Mouse (Mus musculus) kidney, embryonic 16.5 days (tissue): ENCODE data around the gene Sdf4. TPM values are rescaled to one million over a fixed set of nuclear protein-coding genes. Genes with fewer than 3 reads are reported as not detected.

Experiments
- ATAC-seq: fragments of 200-750 bp; cut with Nextera tagmentation; 2 replicates; pipeline ENCODE4 v1.8.0; 2017; ENCODE audit warnings: moderate TSS enrichment; ENCODE audit not compliant: low FRiP score, low TSS enrichment
- H3K27ac ChIP-seq: fragments of 300-500 bp; sonication (generic); 2 replicates; pipeline ENCODE4 v1.5.1; 2014; ENCODE audit warnings: low read length
- H3K27me3 ChIP-seq: fragments of 300-500 bp; sonication (generic); 2 replicates; pipeline ENCODE4 v1.6.1; 2014; ENCODE audit warnings: low read length, control low read depth, mixed read lengths; ENCODE audit not compliant: insufficient read depth
- H3K36me3 ChIP-seq: fragments of 300-500 bp; sonication (generic); 2 replicates; pipeline ENCODE4 v1.6.1; 2014; ENCODE audit warnings: low read length, control low read depth, mixed read lengths; ENCODE audit not compliant: insufficient read depth
- H3K4me1 ChIP-seq: fragments of 300-500 bp; sonication (generic); 2 replicates; pipeline ENCODE4 v1.6.1; 2014; ENCODE audit warnings: low read length, control low read depth, mixed read lengths; ENCODE audit not compliant: insufficient read depth
- H3K4me2 ChIP-seq: fragments of 300-500 bp; sonication (generic); replicated peaks from 2 replicates; pipeline ENCODE4 v1.6.1; 2014; ENCODE audit warnings: low read depth, low read length
- H3K4me3 ChIP-seq: fragments of 300-500 bp; sonication (generic); 2 replicates; pipeline ENCODE4 v1.5.1; 2014; ENCODE audit warnings: mild to moderate bottlenecking, low read length
- H3K9ac ChIP-seq: fragments of 300-500 bp; sonication (generic); replicated peaks from 2 replicates; pipeline ENCODE4 v1.6.1; 2014; ENCODE audit warnings: low read length
- H3K9me3 ChIP-seq: fragments of 300-500 bp; sonication (generic); 2 replicates; pipeline ENCODE4 v1.6.1; 2016; ENCODE audit warnings: low read length, control low read depth
- WGBS: fragments of 180-500 bp; shearing (Covaris S2); extraction: QIAGEN DNeasy Blood & Tissue Kit; methylation state at CpG from one replicate; pipeline ENCODE4 v1.1.7; 2014; 5-methylcytosine and 5-hydroxymethylcytosine counted together
- microRNA counts: library from miRNA; unstranded; fragments of <30 nt; microRNA quantifications from one replicate; lab custom pipeline; 2016
- microRNA-seq: library from miRNA; unstranded; fragments of <30 nt; microRNA quantifications from one replicate; pipeline ENCODE4, GENCODE M21; 2016
- polyA plus RNA-seq: library from polyadenylated mRNA; unstranded; fragments of >200 nt; fragmentation: Nextera tagmentation; extraction: Ambion mirVana; gene quantifications from 2 replicates; pipeline ENCODE4 v1.2.1, GENCODE M21; 2015

Sdf4 gene
- polyA plus RNA-seq, 1 experiment from 2014 or later, result 182 TPM

DNA sequence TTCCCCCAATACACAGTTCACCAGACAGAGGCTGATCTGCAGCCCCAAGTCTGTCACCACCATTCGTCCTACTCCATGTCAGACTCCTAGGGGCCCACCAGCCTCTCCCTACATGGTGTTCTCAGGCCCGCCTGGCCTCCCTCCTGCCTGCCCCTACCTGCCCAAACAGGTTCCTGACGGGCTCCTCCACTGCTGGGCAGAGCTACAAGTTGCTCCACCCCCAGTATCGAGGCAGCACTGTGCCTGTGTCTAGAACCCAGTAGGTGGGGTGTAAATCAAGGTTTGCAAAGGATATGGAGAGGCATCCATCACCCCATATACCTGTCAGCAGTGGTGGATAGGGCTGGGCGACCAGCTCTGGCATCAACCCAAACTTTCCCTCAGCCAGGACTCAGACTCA lies 66.6 kb downstream of the Sdf4 start, which contains the start of gene Ttll10:
Ttll10 (minus strand) TSS at position 154 of the 400 bp plus-strand sequence.
- Histone ChIP-seq H3K27me3 (no peaks in the 10 kb centered on the region), H3K36me3 (no peaks in the 10 kb centered on the region), H3K4me3 (peak within 1 kb of the TSS; percentile 47), H3K4me2 (peak within 1 kb of the TSS; percentile 55), H3K4me1 (peaks cover 16% of the 10 kb centered on the region), H3K9ac (peak within 1 kb of the TSS; percentile 74), H3K9me3 (no peaks in the 10 kb centered on the region), H3K27ac (peak within 1 kb of the TSS; percentile 98)
- peak; percentile 83 for ATAC-seq
- 22% methylated on average over 5 of the region's 5 CpGs for WGBS

DNA sequence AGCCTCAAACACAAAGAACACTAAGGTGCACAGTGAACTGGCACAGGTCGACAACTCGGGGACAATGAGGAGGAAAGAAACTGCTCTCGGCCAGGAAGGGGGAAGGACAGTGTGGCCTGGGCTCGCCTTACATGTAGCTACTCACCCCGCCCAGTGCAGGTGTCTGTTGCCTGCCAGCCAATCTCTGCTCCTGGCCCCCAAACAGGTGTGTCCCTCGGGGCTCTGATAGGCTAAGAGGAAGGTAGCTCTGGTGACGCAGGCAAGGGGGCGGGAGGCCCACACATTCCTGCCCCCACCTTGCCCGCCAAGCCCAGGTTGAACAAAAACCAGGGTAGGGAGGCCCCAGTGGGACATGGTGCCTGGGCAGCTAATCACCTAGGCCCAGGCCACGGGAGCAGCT lies 67.0 kb downstream of the Sdf4 start:
- peak; percentile 98 for ATAC-seq
- Histone ChIP-seq H3K9me3 (no peaks in the 10 kb centered on the region), H3K4me1 (peaks cover 16% of the 10 kb centered on the region), H3K4me2 (peak overlapping the region; percentile 55), H3K4me3 (peak overlapping the region; percentile 47), H3K27ac (peak overlapping the region; percentile 98), H3K27me3 (no peaks in the 10 kb centered on the region), H3K36me3 (no peaks in the 10 kb centered on the region), H3K9ac (peak overlapping the region; percentile 74)
- WGBS, result 24% methylated on average over 10 of the region's 10 CpGs

MicroRNAs encoded within 50 kb of the gene (microRNA counts, 519-probe panel; counts per million panel counts)
- 3,878 counts per million, percentile 87 among the panel's probes with 10 or more counts for microRNA mmu-miR-200a (lab: Ali Mortazavi, UCI)
- 4,434 counts per million, percentile 93 among the panel's probes with 10 or more counts for microRNA mmu-miR-200b (lab: Ali Mortazavi, UCI)
- 4,820 counts per million, percentile 96 among the panel's probes with 10 or more counts for microRNA mmu-miR-429 (lab: Ali Mortazavi, UCI)

Small RNA genes lying within 50 kb of the gene (microRNA-seq; reads per million reads assigned to microRNA genes)
- gene Mir200a, result 1,085 reads per million, percentile 80 among the genes with 10 or more reads in this experiment
- 5,433 reads per million, percentile 93 among the genes with 10 or more reads in this experiment for gene Mir200b
- 17,755 reads per million, percentile 96 among the genes with 10 or more reads in this experiment for gene Mir429

Other genes with a start within 250 kb of the Sdf4 start
- gene Atad3a, start 231.8 kb upstream of the Sdf4 start, polyA plus RNA-seq, result 138 and 142 TPM in 2 replicates
- 7.4 and 11.3 TPM in 2 replicates for gene Vwa1, start 218.2 kb upstream of the Sdf4 start, polyA plus RNA-seq
- gene Tmem88b, start 207.0 kb upstream of the Sdf4 start, polyA plus RNA-seq, result 0.32 and 0.33 TPM in 2 replicates
- gene Ankrd65, start 202.4 kb upstream of the Sdf4 start, polyA plus RNA-seq, result 0.32 and 0.41 TPM in 2 replicates
- 205 and 209 TPM in 2 replicates for gene Mrpl20, start 190.0 kb upstream of the Sdf4 start, polyA plus RNA-seq
- 168 and 179 TPM in 2 replicates for gene Ccnl2, start 180.4 kb upstream of the Sdf4 start, polyA plus RNA-seq
- gene Aurkaip1, start 161.6 kb upstream of the Sdf4 start, polyA plus RNA-seq, result 143 and 157 TPM in 2 replicates
- 119 and 125 TPM in 2 replicates for gene Mxra8, start 153.2 kb upstream of the Sdf4 start, polyA plus RNA-seq
- 5.5 and 6.3 TPM in 2 replicates for gene Dvl1, start 145.5 kb upstream of the Sdf4 start, polyA plus RNA-seq
- 0.22 and 0.40 TPM in 2 replicates for gene Tas1r3, start 129.5 kb upstream of the Sdf4 start, polyA plus RNA-seq
- 20.0 TPM in 2 replicates for gene Cptp, start 123.4 kb upstream of the Sdf4 start, polyA plus RNA-seq
- gene Ints11, start 123.3 kb upstream of the Sdf4 start, polyA plus RNA-seq, result 72.9 and 80.1 TPM in 2 replicates
- 51.4 and 55.1 TPM in 2 replicates for gene Pusl1, start 101.1 kb upstream of the Sdf4 start, polyA plus RNA-seq
- 16.5 and 17.6 TPM in 2 replicates for gene Acap3, start 101.0 kb upstream of the Sdf4 start, polyA plus RNA-seq
- 100.0 and 102 TPM in 2 replicates for gene Ube2j2, start 49.0 kb upstream of the Sdf4 start, polyA plus RNA-seq
- gene C1qtnf12, start 30.6 kb upstream of the Sdf4 start, polyA plus RNA-seq, result 123 and 137 TPM in 2 replicates
- gene B3galt6, start 223 bp upstream of the Sdf4 start, polyA plus RNA-seq, result 18.0 and 18.7 TPM in 2 replicates
- gene Tnfrsf4, start 21.0 kb downstream of the Sdf4 start, polyA plus RNA-seq, result 0.90 and 1.2 TPM in 2 replicates
- 1.3 and 2.5 TPM in 2 replicates for gene Tnfrsf18, start 33.3 kb downstream of the Sdf4 start, polyA plus RNA-seq
- 7.4 and 10.1 TPM in 2 replicates for gene Ttll10, start 66.5 kb downstream of the Sdf4 start, polyA plus RNA-seq
- gene 9430015G10Rik, start 117.1 kb downstream of the Sdf4 start, polyA plus RNA-seq, result 48.3 and 48.7 TPM in 2 replicates
- gene Rnf223, start 137.6 kb downstream of the Sdf4 start, polyA plus RNA-seq, result 0.19 and 0.32 TPM in 2 replicates
- 109 and 111 TPM in 2 replicates for gene Agrn, start 204.6 kb downstream of the Sdf4 start, polyA plus RNA-seq
- gene Isg15, start 207.9 kb downstream of the Sdf4 start, polyA plus RNA-seq, result 2.2 and 2.8 TPM in 2 replicates
- gene AW011738, start 210.4 kb downstream of the Sdf4 start, polyA plus RNA-seq, result 8.1 and 8.7 TPM in 2 replicates
- gene Perm1, start 223.0 kb downstream of the Sdf4 start, polyA plus RNA-seq, result 0.70 and 0.90 TPM in 2 replicates
- 22.3 and 24.1 TPM in 2 replicates for gene Plekhn1, start 242.0 kb downstream of the Sdf4 start, polyA plus RNA-seq
- gene Noc2l, start 243.1 kb downstream of the Sdf4 start, polyA plus RNA-seq, result 70.2 and 81.1 TPM in 2 replicates